Mouse (Mus musculus) cerebellum, adult 2 months (tissue): ENCODE results near the gene Adgre4. TPM values are rescaled to one million over a fixed set of nuclear protein-coding genes. Genes with fewer than 3 reads are reported as not detected.
A peak's percentile ranks its signal among the peaks of the same experiment; 100 is the strongest.
"Not testable (repeated sequence)": the region's sequence is repeated elsewhere in the genome, so short reads cannot be mapped to it uniquely, and the experiment has no call there.

ENCODE experiments used
- DNase-seq, 2 experiments: peaks; one replicate each; pipeline ENCODE4 v3.0.0; 2021
- H3K27ac ChIP-seq: fragments of 200-500 bp; 2 replicates; pipeline ENCODE4 v1.5.1; 2012; ENCODE audit warnings: low read length, control low read depth, inconsistent platforms; ENCODE audit not compliant: insufficient read depth
- H3K27me3 ChIP-seq: fragments of 200-500 bp; 2 replicates; pipeline ENCODE4 v1.6.1; 2012; ENCODE audit warnings: inconsistent platforms, mild to moderate bottlenecking, low read length, moderate library complexity; ENCODE audit not compliant: control insufficient read depth, insufficient read depth
- H3K4me1 ChIP-seq: fragments of 200-500 bp; 2 replicates; pipeline ENCODE4 v1.6.1; 2011; ENCODE audit warnings: low read length; ENCODE audit not compliant: control insufficient read depth, insufficient read depth
- H3K4me3 ChIP-seq: fragments of 200-500 bp; replicated peaks from 2 replicates; pipeline ENCODE3; 2011; ENCODE audit warnings: mild to moderate bottlenecking, low read depth, low read length, control low read depth; ENCODE audit not compliant: insufficient read depth
- CTCF ChIP-seq: fragments of 200-500 bp; IDR thresholded peaks from 2 replicates; pipeline ENCODE4 v1.5.1; 2011; ENCODE audit warnings: low read depth, mild to moderate bottlenecking, control low read depth, low read length, moderate library complexity, borderline replicate concordance; ENCODE audit not compliant: insufficient read depth
- POLR2A ChIP-seq: fragments of 200-500 bp; IDR thresholded peaks from 2 replicates; pipeline ENCODE4 v1.6.1; 2011; ENCODE audit warnings: low read length, control low read depth, borderline replicate concordance; ENCODE audit not compliant: insufficient read depth
- WGBS: fragments of 180-500 bp; shearing (Covaris S2); methylation state at CpG from one replicate; pipeline ENCODE4 v1.1.7; 2018; 5-methylcytosine and 5-hydroxymethylcytosine counted together
- polyA plus RNA-seq: library from polyadenylated mRNA; depleted of rRNA; stranded (reverse); fragments of >200 nt; gene quantifications from 2 replicates; pipeline ENCODE4 v1.2.3, GENCODE M21; 2012

The Adgre4 gene
- polyA plus RNA-seq, 1 experiment: not detected

DNA sequence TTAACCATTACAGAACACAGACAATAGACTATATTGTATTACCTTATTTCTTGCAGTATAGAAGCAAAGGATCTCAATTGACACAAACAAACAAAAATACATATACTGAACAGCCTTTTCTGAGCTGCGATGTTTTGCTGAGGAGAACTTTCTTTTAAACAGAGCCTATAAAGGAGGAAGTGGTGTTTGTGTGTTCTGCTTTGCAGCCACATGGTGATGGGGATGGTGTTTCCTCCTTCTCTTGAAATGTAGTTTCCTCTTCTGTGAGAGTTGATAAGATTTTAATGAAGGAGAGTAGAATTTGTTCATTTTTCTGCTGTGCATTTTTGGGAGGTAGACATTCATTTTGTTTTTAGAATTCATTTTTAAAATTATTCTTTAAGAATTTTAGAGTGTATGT is 13.1 kb upstream of the Adgre4 start:
- TF ChIP-seq POLR2A (no peak), CTCF (no peak)
- no peak for DNase-seq
- WGBS: 79% methylated on average over 1 of the region's 1 CpGs

DNA sequence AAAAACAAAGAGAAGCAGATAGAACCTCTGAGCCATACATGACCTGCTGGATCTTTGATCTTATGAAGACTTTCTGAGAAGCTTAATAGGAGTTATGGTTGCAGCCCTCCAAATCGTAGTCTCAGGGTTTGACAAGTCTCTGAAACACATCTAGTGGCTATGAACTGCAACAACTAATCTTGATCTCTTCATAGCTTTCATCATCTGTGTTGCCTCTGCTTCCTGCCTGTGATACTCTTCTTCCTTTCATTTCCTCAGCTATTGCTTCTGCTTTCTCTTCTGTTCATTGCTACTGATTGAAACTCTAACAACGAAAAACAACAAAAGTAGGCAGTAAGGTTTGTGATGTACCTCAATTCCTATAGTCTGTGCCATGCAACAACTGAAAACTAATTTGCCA is 1.4 kb downstream of the Adgre4 start:
- no peak overlapping the region for H3K4me3 ChIP-seq
- TF ChIP-seq POLR2A: no peak
- no peak for TF ChIP-seq CTCF
- no peaks in the 10 kb centered on the region for H3K4me1 ChIP-seq
- H3K27ac ChIP-seq: no peak overlapping the region
- 79% methylated on average over 2 of the region's 2 CpGs for WGBS
- no peaks in the 10 kb centered on the region for H3K27me3 ChIP-seq
- no peak for DNase-seq

More for the DNA sequence above, 13.1 kb upstream of the Adgre4 start:
- Histone ChIP-seq H3K4me3 (no peak overlapping the region), H3K27ac (no peak overlapping the region), H3K27me3 (no peaks in the 10 kb centered on the region), H3K4me1 (no peaks in the 10 kb centered on the region)

DNA sequence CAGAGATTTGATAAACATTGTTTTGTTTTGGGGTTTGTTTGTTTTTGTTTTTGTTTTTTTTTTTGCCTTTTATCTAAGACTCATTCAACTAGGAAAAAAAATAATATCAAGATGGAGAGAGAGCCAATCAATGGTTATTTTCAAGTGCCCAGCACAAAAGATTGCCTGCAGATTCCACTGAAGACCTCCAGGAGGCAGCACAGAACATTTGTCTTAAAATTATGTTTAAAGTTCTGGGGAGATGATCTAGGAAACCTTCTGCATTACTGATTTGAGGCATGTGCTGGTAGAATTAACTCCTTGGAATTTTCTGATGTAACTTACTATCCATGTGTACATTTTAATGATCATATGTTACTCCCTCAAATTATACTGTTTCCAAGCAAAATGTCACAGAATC is 63.9 kb downstream of the Adgre4 start:
- Histone ChIP-seq H3K4me3 (no peak overlapping the region), H3K4me1 (no peaks in the 10 kb centered on the region), H3K27me3 (no peaks in the 10 kb centered on the region), H3K27ac (no peak overlapping the region)
- DNase-seq: no peak
- TF ChIP-seq POLR2A: no peak
- no peak for TF ChIP-seq CTCF

DNA sequence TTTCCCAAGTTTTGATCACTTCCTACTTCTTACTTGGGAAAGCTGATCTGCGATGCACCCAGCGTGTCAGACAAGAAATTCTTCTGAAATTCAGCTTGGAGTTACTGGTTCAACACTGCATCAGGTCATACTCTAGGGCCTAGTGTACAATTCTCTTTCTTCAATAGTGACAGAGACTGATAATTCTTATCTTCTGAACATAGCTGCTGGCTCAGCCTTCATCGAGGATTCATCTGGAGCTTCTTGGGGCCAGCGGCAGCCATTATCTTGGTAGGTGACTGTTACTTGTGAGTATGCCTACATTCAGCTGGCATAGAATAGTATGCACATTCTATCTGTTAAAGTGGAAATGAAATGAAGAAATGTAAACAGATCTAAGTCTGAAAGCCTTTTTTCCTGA is 67.1 kb downstream of the Adgre4 start:
- no peaks in the 10 kb centered on the region for H3K4me1 ChIP-seq
- no peak for DNase-seq
- no peak for TF ChIP-seq POLR2A
- H3K27ac ChIP-seq: no peak overlapping the region
- 93% methylated on average over 4 of the region's 4 CpGs for WGBS
- H3K27me3 ChIP-seq: no peaks in the 10 kb centered on the region
- no peak overlapping the region for H3K4me3 ChIP-seq

GRCm38 (mm10) chr17:55821566-55821965 is 71.8 kb downstream of the Adgre4 start:
- Histone ChIP-seq H3K4me3 (no peak overlapping the region), H3K4me1 (no peaks in the 10 kb centered on the region), H3K27ac (no peak overlapping the region), H3K27me3 (no peaks in the 10 kb centered on the region)
- TF ChIP-seq POLR2A (no peak), CTCF (no peak)
- 47% methylated on average over 1 of the region's 1 CpGs for WGBS
- DNase-seq: no peak

DNA sequence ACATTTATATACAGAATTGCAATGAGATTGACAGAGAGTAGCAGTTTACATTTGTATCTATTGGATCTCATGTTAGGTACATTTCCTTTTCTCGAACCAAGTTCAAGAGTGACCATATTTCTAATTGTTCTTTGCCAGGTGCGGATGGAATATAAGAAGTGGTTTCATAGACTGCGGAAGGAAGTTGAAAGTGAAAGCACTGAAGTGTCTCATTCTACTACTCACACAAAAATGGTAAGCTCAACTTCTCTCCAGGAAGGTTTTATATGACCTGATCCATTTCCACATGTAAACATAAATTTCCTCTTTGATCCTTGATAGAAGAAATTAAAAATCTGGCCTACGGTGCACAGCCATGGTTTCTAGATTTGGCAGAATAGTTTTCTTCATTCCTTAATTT is 93.3 kb downstream of the Adgre4 start:
- 89% methylated on average over 4 of the region's 4 CpGs for WGBS
- no peak overlapping the region for H3K4me3 ChIP-seq
- H3K4me1 ChIP-seq: no peaks in the 10 kb centered on the region
- DNase-seq: no peak
- H3K27me3 ChIP-seq: no peaks in the 10 kb centered on the region
- H3K27ac ChIP-seq: no peak overlapping the region
- no peak for TF ChIP-seq POLR2A
- no peak for TF ChIP-seq CTCF

GRCm38 (mm10) chr17:55877184-55877583 is 127.4 kb downstream of the Adgre4 start:
- Histone ChIP-seq H3K27ac (no peak overlapping the region), H3K4me1 (no peaks in the 10 kb centered on the region), H3K27me3 (no peaks in the 10 kb centered on the region), H3K4me3 (no peak overlapping the region)
- TF ChIP-seq POLR2A (no peak), CTCF (no peak)
- no peak for DNase-seq
- 93% methylated on average over 4 of the region's 4 CpGs for WGBS

DNA sequence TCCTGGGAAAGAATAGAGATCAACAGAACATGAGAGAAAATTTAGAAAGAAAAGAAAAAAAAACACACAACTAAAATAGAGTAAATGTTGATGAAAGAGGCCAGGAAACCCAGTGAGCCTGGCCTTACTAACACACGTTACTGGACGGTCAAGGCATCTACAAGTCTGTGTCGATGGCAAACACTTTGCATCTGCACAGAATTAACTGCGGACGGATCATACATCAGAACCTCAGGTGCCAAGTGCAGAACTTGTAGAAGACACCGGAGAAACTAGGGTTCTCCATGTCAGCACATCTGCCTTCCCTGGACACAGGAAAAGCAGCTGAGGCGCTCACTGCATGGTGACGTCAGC is 128.5 kb downstream of the Adgre4 start:
- 0% methylated on average over 7 of the region's 8 CpGs for WGBS
- H3K27me3 ChIP-seq, H3K4me1 ChIP-seq: not testable (repeated sequence)
- H3K4me3 ChIP-seq: peak overlapping the region; percentile 57
- peak overlapping the region; percentile 54 for H3K27ac ChIP-seq
- TF ChIP-seq POLR2A: 0 out of 2 replicates have a peak, but pooled peaks have one; percentile 18
- peak in 1 of 2 experiments; percentile 36 for DNase-seq

GRCm38 (mm10) chr17:55878636-55879369 is 129.0 kb downstream of the Adgre4 start, which contains the start of gene Zfp119a:
TSS of gene Zfp119a (minus strand) at chr17:55878930.
- WGBS: 0% methylated on average over 39 of the region's 53 CpGs
- not testable (repeated sequence) for H3K4me1 ChIP-seq, H3K27me3 ChIP-seq
- DNase-seq: peak; percentile 90
- peak within 1 kb of the TSS; percentile 83 for H3K27ac ChIP-seq
- H3K4me3 ChIP-seq: peak within 1 kb of the TSS; percentile 93
- TF ChIP-seq POLR2A: peak; percentile 93
